Mouse (Mus musculus) kidney, adult 2 months (tissue): ENCODE data around the gene Pawr. TPM values are rescaled to one million over a fixed set of nuclear protein-coding genes. Genes with fewer than 3 reads are reported as not detected.
A peak's percentile ranks its signal among the peaks of the same experiment; 100 is the strongest.

ENCODE experiments used
- DNase-seq: peaks from one replicate; pipeline ENCODE4 v3.0.0; 2021
- H3K27ac ChIP-seq: fragments of 200-500 bp; 2 replicates; pipeline ENCODE4 v1.5.1; 2012; ENCODE audit warnings: low read depth, low read length, control low read depth, inconsistent platforms; ENCODE audit not compliant: insufficient read depth
- H3K27me3 ChIP-seq: fragments of 200-500 bp; replicated peaks from 2 replicates; pipeline ENCODE4 v1.6.1; 2012; ENCODE audit warnings: mild to moderate bottlenecking, moderate library complexity, low read length, inconsistent platforms; ENCODE audit not compliant: control insufficient read depth, insufficient read depth
- H3K36me3 ChIP-seq: fragments of 200-500 bp; 2 replicates; pipeline ENCODE4 v1.6.1; 2012; ENCODE audit warnings: mild to moderate bottlenecking, moderate library complexity, low read length, inconsistent platforms; ENCODE audit not compliant: control insufficient read depth, insufficient read depth
- H3K4me1 ChIP-seq: fragments of 200-500 bp; 2 replicates; pipeline ENCODE4 v1.6.1; 2011; ENCODE audit warnings: low read length; ENCODE audit not compliant: control insufficient read depth, insufficient read depth
- H3K4me3 ChIP-seq: fragments of 200-500 bp; 2 replicates; pipeline ENCODE4 v1.5.1; 2011; ENCODE audit warnings: mild to moderate bottlenecking, low read depth, low read length, control low read depth; ENCODE audit not compliant: insufficient read depth
- CTCF ChIP-seq: fragments of 200-500 bp; conservative IDR thresholded peaks from 2 replicates; pipeline ENCODE4 v1.5.1; 2011; ENCODE audit warnings: low read depth, mild to moderate bottlenecking, control low read depth, low read length, moderate library complexity, mixed read lengths; ENCODE audit not compliant: insufficient read depth, insufficient read length
- POLR2A ChIP-seq: fragments of 200-500 bp; IDR thresholded peaks from one replicate; pipeline ENCODE4 v1.6.1; 2011; ENCODE audit warnings: low read depth, low read length, control low read depth
- WGBS: fragments of 180-500 bp; shearing (Covaris S2); methylation state at CpG from one replicate; pipeline ENCODE4 v1.1.7; 2018; 5-methylcytosine and 5-hydroxymethylcytosine counted together
- polyA plus RNA-seq: library from polyadenylated mRNA; depleted of rRNA; stranded (reverse); fragments of >200 nt; gene quantifications from 2 replicates; pipeline ENCODE4 v1.2.3, GENCODE M21; 2012

Pawr gene
- polyA plus RNA-seq, 1 experiment = 17.9 TPM

DNA sequence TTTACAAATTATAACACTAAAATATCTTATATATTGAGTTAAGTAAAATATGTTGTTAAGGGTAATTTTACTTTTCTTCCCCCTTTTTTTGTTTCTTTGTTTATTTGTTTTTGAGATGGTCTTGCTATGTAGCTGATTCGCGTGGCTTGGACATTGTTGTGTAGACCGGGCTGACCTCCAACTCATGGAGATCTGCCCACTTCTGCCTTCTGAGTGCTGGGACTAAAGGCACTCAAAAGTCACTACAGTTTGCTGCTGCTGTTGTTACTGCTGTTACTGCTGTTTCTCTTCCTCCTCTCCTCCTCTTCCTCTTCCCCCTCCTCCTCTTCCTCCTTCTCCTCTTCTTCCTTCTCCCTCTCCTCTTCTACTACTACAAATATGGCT, 23.5 kb downstream of the Pawr start:
- TF ChIP-seq CTCF (no peak), POLR2A (no peak)
- Histone ChIP-seq H3K4me1 (peaks cover 15% of the 10 kb centered on the region), H3K27ac (no peak overlapping the region), H3K4me3 (no peak overlapping the region), H3K27me3 (no peaks in the 10 kb centered on the region), H3K36me3 (no peaks in the 10 kb centered on the region)
- 64% methylated on average over 3 of the region's 3 CpGs for WGBS
- no peak for DNase-seq

DNA sequence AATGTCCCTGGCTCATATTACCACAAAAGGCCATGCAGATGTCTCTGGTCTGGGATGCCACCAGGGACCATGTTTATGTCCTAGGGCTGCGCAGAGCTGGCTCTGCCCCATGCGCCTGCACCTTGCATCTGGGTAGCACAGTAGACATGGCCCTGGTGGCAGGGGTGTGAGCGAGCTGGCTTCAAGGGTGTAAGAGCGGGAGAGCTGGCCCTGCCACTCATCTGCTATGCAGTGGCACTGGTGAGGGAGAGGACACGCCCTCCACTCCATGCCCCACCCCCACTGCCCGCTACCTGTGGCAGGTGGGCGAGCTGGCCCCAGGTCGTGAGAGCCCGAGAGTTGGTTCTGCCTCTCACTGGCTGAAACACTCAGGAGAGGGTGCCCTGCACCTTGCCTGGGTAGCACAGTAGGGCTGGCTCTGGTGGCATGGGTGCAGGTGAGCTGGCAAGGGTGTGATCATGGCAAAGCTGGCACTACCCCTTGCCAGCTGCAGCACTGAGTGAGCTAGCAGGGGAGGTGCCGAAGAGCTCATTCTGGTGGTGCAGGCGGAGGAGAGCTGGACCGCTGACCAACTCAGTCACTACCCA, 24.8 kb downstream of the Pawr start:
- Histone ChIP-seq H3K36me3 (no peaks in the 10 kb centered on the region), H3K4me1 (peaks cover 13% of the 10 kb centered on the region), H3K27me3 (no peaks in the 10 kb centered on the region), H3K4me3 (no peak overlapping the region), H3K27ac (no peak overlapping the region)
- DNase-seq = no peak
- 95% methylated on average over 12 of the region's 12 CpGs for WGBS
- TF ChIP-seq CTCF (no peak), POLR2A (no peak)

DNA sequence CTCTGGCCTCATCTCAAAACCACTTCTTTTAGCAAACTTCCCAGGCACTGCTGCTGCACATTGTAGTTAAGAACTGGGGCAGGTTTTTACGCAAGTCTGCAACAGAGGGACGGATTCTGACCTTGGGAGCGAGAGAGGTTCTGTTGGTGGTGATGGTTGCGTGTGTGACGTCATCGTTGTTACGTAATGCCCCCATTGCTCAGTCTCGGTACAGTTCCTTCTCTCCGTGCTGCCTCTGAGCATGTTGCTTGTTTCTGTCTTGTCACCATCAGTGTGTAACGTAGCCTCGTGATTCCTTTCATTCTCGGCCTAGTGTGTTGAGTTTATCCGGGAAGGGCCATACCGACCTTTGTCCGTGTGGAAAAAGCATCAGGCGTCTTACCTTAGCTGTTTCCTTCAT, 28.1 kb downstream of the Pawr start:
- peak; percentile 64 for DNase-seq
- peak overlapping the region; percentile 26 for H3K27ac ChIP-seq

DNA sequence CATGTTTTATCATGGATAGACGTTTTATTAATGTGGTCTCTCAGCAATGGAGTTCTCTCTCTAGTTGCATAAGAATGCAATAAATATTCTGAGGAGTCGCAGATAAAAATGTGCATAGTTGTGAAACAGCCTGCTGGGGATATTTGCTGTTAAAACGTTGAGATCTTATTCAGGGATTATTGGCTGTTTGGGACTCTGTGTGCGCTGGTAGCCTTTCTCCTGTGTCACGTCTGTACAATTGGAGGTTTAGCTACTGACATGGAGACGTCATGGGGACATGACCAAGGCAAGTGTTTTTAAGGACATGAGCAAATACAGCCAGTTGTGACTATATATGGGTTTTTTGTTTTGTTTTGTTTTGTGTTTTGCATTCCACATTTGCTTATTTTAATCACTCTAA, 28.9 kb downstream of the Pawr start:
- Histone ChIP-seq H3K27ac (no peak overlapping the region; the same call in 1 of the 2 replicates), H3K27me3 (no peaks in the 10 kb centered on the region), H3K36me3 (no peaks in the 10 kb centered on the region), H3K4me3 (no peak overlapping the region), H3K4me1 (peaks cover 26% of the 10 kb centered on the region)
- peak; percentile 35 for DNase-seq
- 41% methylated on average over 6 of the region's 6 CpGs for WGBS
- TF ChIP-seq POLR2A = no peak
- no peak for TF ChIP-seq CTCF

More for the DNA sequence above, 28.1 kb downstream of the Pawr start:
- Histone ChIP-seq H3K36me3 (no peaks in the 10 kb centered on the region), H3K27me3 (no peaks in the 10 kb centered on the region), H3K4me1 (peaks cover 29% of the 10 kb centered on the region), H3K4me3 (no peak overlapping the region)
- TF ChIP-seq POLR2A (no peak), CTCF (no peak)
- WGBS = 49% methylated on average over 16 of the region's 16 CpGs

DNA sequence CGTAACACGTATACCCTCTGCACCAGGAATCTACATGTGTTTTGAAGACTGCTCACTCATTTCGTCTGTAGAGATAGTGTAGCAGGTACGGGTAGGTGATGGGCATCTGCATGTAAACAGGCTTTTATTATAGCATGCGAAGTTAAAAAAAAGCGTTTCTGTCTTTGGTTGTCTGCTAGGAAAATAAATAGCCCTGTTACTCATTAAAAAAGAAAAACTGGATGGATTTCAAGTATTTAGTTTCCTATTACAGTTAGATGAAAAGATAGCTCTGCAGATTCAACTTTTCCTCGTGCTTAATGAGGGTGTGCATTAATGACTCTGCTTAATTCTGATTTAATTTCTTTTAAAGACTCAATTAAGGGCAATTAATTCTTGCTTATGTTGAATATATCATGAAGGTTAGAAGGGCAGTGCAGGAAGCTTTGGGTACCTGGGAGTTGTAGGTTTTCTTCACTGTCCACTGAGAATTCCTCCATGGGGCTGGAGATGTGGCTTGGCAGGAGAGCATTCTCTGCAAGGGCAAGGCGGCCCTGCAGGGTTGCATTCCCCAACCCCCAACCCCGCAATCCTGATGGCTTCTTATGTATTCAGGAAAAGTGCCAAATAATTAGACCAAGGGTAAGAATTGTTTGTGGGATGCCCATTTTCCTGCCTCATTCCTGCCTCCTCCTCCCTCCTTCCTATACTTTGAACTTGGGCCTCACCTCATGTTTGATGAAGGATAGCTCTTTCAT, 29.7 kb downstream of the Pawr start:
- Histone ChIP-seq H3K27ac (peak overlapping the region; percentile 57), H3K36me3 (no peaks in the 10 kb centered on the region), H3K4me3 (no peak overlapping the region), H3K27me3 (no peaks in the 10 kb centered on the region), H3K4me1 (peaks cover 26% of the 10 kb centered on the region)
- TF ChIP-seq POLR2A = no peak
- no peak for TF ChIP-seq CTCF
- 17% methylated on average over 9 of the region's 9 CpGs for WGBS
- peak; percentile 57 for DNase-seq

DNA sequence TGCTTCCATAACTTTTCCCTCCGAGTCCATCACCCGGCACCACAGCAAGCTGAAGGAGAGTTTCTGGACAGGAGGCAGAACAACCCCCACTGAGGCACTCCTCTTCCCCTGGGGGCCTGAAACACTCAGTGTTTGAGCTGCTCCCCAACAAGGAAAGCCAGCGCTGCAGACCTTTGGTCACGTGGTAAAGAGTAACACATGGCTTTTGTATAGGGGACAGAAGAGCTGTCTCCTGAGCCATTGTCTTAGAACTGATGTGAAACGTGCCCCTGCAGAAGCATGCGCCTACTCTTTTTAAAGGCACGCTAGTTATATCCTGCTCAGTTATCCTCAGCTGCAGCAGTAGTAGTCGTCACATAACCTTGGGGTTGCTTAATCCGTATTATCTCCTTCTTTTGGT, 32.0 kb downstream of the Pawr start:
- no peak for DNase-seq
- no peak overlapping the region for H3K27ac ChIP-seq
- H3K27me3 ChIP-seq = no peaks in the 10 kb centered on the region
- no peak for TF ChIP-seq POLR2A
- TF ChIP-seq CTCF = no peak
- H3K36me3 ChIP-seq = no peaks in the 10 kb centered on the region; the same call in 1 of the 2 replicates
- no peak overlapping the region for H3K4me3 ChIP-seq
- H3K4me1 ChIP-seq = peaks cover 38% of the 10 kb centered on the region
- 82% methylated on average over 9 of the region's 9 CpGs for WGBS

DNA sequence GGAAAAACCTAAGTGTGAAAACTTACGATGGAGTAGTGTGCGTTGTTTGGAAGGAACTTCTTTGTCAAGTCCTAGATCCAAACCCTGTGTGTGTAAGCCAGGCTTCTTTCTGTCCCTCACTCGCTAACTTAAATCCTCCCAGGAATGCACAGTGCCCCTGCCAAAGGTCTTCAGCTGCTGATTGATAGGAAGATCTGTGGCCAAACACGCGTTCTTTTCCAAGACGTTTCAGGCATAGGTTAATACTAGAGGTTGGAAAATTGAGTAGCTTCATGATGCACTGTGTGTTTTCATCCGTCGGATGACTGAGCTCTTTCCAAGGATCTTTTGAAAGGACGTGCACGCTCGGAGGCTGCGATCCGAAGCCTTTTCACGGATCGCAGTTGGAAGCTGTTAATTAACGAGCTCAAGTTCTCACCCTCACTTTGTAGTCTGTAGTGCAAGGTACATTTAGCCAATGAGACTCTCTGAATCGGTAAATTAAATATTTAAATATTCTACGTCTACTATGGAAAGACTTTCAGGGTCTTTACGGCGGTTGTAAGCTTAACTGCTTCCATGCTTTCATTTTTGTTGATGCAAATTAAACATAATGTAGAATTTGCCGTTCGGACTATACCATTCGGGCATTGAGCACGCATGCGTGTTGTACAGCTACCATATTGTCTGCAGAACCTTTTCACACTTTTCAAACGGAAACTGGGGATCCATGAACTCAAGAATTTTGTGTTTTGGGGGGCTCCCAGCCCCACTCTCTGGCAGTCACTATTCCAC, 33.2 kb downstream of the Pawr start:
- Histone ChIP-seq H3K36me3 (no peaks in the 10 kb centered on the region; the same call in 1 of the 2 replicates), H3K4me1 (peaks cover 31% of the 10 kb centered on the region), H3K4me3 (no peak overlapping the region), H3K27ac (no peak overlapping the region), H3K27me3 (no peaks in the 10 kb centered on the region)
- TF ChIP-seq POLR2A = no peak
- TF ChIP-seq CTCF = no peak
- WGBS = 78% methylated on average over 26 of the region's 26 CpGs
- DNase-seq = peak; percentile 28
